Mouse (Mus musculus) gastrocnemius, adult 2 months (tissue): Measurements from ENCODE around the gene Rpl41. TPM values are rescaled to one million over a fixed set of nuclear protein-coding genes. Genes with fewer than 3 reads are reported as not detected.

ENCODE experiments used
- DNase-seq: peaks from one replicate; pipeline ENCODE4 v3.0.0; 2022
- H3K27ac ChIP-seq: fragments of 200-600 bp; 2 replicates; pipeline ENCODE4 v1.8.1; 2022; ENCODE audit warnings: mild to moderate bottlenecking
- H3K4me3 ChIP-seq: fragments of 200-600 bp; 2 replicates; pipeline ENCODE4 v1.8.1; 2022; ENCODE audit warnings: mild to moderate bottlenecking, moderate library complexity
- CTCF ChIP-seq: fragments of 200-600 bp; IDR thresholded peaks from 2 replicates; pipeline ENCODE4 v1.8.1; 2022; ENCODE audit warnings: antibody characterized with exemption, mild to moderate bottlenecking, moderate library complexity
- intact Hi-C: fragments of 180-260 bp; cut with DNase I; formaldehyde crosslinking; loops from one replicate; pipeline ENCODE4 v1.15.1; 2025
- total RNA-seq, 2 experiments: library from RNA; stranded (reverse); gene quantifications; 2 replicates each; pipeline ENCODE4 v1.2.3; 2021

The Rpl41 gene
- total RNA-seq, 2 experiments from 2014 or later, result 932 to 1,025 TPM

GRCm38 (mm10) chr10:128547361-128548032 lies 1.6 kb downstream of the Rpl41 start, which contains the start of gene Zc3h10:
Zc3h10 (minus strand) TSS chr10:128547774.
- peak within 1 kb of the TSS; percentile 81 for H3K4me3 ChIP-seq
- peak; percentile 67 for TF ChIP-seq CTCF
- intact Hi-C loops, result loop anchor here (2.0 to 10.0 kb wide), 2 partner anchors 51 to 173 kb away; partner anchors contain the start of gene Ankrd52
- peak; percentile 95 for DNase-seq
- H3K27ac ChIP-seq, result peak within 1 kb of the TSS; percentile 97

GRCm38 (mm10) chr10:128546787-128547186 lies 2.3 kb downstream of the Rpl41 start:
- intact Hi-C loops, result loop anchor here (2.0 to 10.0 kb wide), 2 partner anchors 50 to 172 kb away; partner anchors contain the start of gene Ankrd52
- Histone ChIP-seq H3K4me3 (peak overlapping the region; percentile 81), H3K27ac (peak overlapping the region; percentile 97)
- DNase-seq, result no peak
- TF ChIP-seq CTCF, result no peak

- Histone ChIP-seq H3K27ac (peak overlapping the region; percentile 97), H3K4me3 (peak overlapping the region; percentile 81)
- no peak for DNase-seq
- peak; percentile 82 for TF ChIP-seq CTCF
- intact Hi-C loops, result loop anchor here (2.0 to 10.0 kb wide), 2 partner anchors 50 to 172 kb away; partner anchors contain the start of gene Ankrd52
Observed at GRCm38 (mm10) chr10:128546361-128546760, 2.7 kb downstream of the Rpl41 start.

- Histone ChIP-seq H3K4me3 (no peak overlapping the region), H3K27ac (peak overlapping the region; percentile 97)
- no peak for TF ChIP-seq CTCF
- intact Hi-C loops, result loop anchor here (10.0 kb wide), 1 partner anchor 171 kb away; the partner anchor contains the start of gene Ankrd52
- no peak for DNase-seq
Observed at GRCm38 (mm10) chr10:128545570-128545898, 3.6 kb downstream of the Rpl41 start.

- intact Hi-C loops, result loop anchor here (10.0 kb wide), 1 partner anchor 170 kb away; the partner anchor contains the start of gene Ankrd52
- Histone ChIP-seq H3K27ac (peak overlapping the region; percentile 97; the same call in 1 of the 2 replicates), H3K4me3 (no peak overlapping the region)
- DNase-seq, result peak; percentile 25
- TF ChIP-seq CTCF, result no peak
Observed at GRCm38 (mm10) chr10:128544674-128545569, 4.2 kb downstream of the Rpl41 start.

GRCm38 (mm10) chr10:128544151-128544657 lies 4.9 kb downstream of the Rpl41 start:
- TF ChIP-seq CTCF, result no peak
- intact Hi-C loops, result loop anchor here (10.0 kb wide), 1 partner anchor 169 kb away; the partner anchor contains the start of gene Ankrd52
- Histone ChIP-seq H3K27ac (peak overlapping the region; percentile 5; the same call in 1 of the 2 replicates), H3K4me3 (no peak overlapping the region)
- DNase-seq, result peak; percentile 26

- no peak for TF ChIP-seq CTCF
- intact Hi-C loops, result loop anchor here (10.0 kb wide), 1 partner anchor 168 kb away; the partner anchor contains the start of gene Ankrd52
- peak overlapping the region; percentile 16; the same call in 1 of the 2 replicates for H3K27ac ChIP-seq
- H3K4me3 ChIP-seq, result no peak overlapping the region
- DNase-seq, result no peak
Observed at GRCm38 (mm10) chr10:128543100-128543499, 6.0 kb downstream of the Rpl41 start.

- TF ChIP-seq CTCF, result no peak
- Histone ChIP-seq H3K4me3 (no peak overlapping the region), H3K27ac (no peak overlapping the region)
- DNase-seq, result no peak
- intact Hi-C loops, result loop anchor here (5.0 kb wide), 1 partner anchor 36 kb away; no protein-coding TSS in a partner anchor
Observed at GRCm38 (mm10) chr10:128538340-128538870, 10.7 kb downstream of the Rpl41 start.

GRCm38 (mm10) chr10:128536266-128536940 lies 12.7 kb downstream of the Rpl41 start:
- intact Hi-C loops, result loop anchor here (1.0 to 5.0 kb wide), 3 partner anchors 17 to 77 kb away; partner anchors contain the start of gene Smarcc2
- peak overlapping the region; percentile 77 for H3K27ac ChIP-seq
- DNase-seq, result peak; percentile 89

GRCm38 (mm10) chr10:128535624-128536265 lies 13.4 kb downstream of the Rpl41 start:
- no peak for TF ChIP-seq CTCF
- DNase-seq, result no peak
- peak overlapping the region; percentile 57 for H3K4me3 ChIP-seq
- intact Hi-C loops, result loop anchor here (1.0 to 5.0 kb wide), 3 partner anchors 16 to 76 kb away; partner anchors contain the start of gene Smarcc2
- H3K27ac ChIP-seq, result peak overlapping the region; percentile 77

More at GRCm38 (mm10) chr10:128536266-128536940, 12.7 kb downstream of the Rpl41 start:
- peak; percentile 90 for TF ChIP-seq CTCF
- H3K4me3 ChIP-seq, result peak overlapping the region; percentile 57

- intact Hi-C loops, result loop anchor here (5.0 kb wide), 1 partner anchor 33 kb away; no protein-coding TSS in a partner anchor
- no peak for DNase-seq
- H3K27ac ChIP-seq, result peak overlapping the region; percentile 77; the same call in 1 of the 2 replicates
Observed at GRCm38 (mm10) chr10:128535206-128535605, 13.9 kb downstream of the Rpl41 start.

More at GRCm38 (mm10) chr10:128535206-128535605, 13.9 kb downstream of the Rpl41 start:
- H3K4me3 ChIP-seq, result no peak overlapping the region
- TF ChIP-seq CTCF, result no peak
